Mouse (Mus musculus) WW6 (cell line): ENCODE data around the gene Ring1.
"Not testable (repeated sequence)": the region's sequence is repeated elsewhere in the genome, so short reads cannot be mapped to it uniquely, and the experiment has no call there.

Experiments
- DNase-seq: peaks from one replicate; pipeline ENCODE4 v3.0.0-alpha.2; 2013; ENCODE audit warnings: low read depth, low spot score

The Ring1 gene

GRCm38 (mm10) chr17:33994959-33995358, 29.5 kb downstream of the Ring1 start:
- no peak for DNase-seq

GRCm38 (mm10) chr17:33991788-33992664, 32.5 kb downstream of the Ring1 start:
- no peak for DNase-seq

DNA sequence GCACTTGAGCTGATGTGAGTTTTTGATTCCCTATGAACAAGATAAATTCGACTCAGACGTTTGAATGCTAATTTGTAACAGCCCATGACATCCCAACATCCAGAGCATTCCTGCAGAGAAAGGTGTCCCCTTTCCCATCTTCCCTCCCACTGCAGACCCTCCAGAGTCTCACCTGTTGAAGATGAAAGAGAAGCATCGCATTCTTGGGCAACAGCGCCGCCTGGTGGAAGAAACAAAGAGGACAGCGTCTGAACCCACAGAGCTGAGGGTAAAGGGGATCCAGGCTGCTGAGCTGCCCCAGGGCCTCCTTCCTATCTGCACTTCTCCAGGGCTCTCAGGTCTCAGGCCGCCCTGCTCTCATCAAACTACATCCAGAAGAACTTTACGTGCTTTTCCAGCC, 42.3 kb downstream of the Ring1 start:
- not testable (repeated sequence) for DNase-seq

- DNase-seq: peak; percentile 79
Observed at GRCm38 (mm10) chr17:33981192-33981909, 43.1 kb downstream of the Ring1 start.

DNA sequence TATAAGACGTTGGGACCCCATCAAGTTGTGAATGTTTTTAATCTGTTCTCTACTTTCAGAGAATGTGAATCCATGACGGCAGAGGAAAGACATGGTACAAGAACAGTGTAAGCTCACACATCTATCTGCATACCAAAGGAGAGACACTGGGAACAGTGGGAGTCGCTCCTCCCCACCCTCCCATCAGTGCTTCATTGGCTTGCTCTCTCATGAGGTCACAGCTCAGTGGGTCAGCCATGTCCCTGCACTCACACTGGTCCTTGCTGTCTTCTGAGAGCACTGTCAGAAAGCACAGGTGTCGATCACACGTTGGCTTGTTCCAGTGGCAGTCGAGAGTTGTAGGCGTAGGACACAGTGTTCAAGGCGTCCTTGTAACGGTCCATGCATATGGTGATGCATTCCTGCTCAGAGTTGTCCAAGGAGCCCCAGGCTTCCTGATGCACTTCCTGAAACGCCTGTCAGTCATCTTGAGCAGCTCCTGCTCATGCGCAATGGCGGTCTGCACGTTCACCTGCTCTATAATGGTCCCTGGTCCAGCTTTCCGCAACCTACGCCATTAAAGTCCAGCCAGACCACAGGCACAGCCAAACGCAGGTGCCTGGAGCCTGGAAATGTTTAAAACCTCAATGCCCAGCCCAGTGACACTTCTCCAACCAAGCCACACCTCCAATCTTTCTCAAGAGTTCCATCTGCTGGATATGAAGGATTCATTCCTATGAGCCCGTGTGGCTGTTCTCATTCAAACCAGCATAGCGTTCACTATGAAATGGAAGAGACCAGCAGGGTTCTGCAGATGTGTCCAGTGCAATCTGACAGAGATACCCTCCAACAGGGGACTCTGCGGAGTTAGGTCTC, 44.1 kb downstream of the Ring1 start:
- DNase-seq: no peak

DNA sequence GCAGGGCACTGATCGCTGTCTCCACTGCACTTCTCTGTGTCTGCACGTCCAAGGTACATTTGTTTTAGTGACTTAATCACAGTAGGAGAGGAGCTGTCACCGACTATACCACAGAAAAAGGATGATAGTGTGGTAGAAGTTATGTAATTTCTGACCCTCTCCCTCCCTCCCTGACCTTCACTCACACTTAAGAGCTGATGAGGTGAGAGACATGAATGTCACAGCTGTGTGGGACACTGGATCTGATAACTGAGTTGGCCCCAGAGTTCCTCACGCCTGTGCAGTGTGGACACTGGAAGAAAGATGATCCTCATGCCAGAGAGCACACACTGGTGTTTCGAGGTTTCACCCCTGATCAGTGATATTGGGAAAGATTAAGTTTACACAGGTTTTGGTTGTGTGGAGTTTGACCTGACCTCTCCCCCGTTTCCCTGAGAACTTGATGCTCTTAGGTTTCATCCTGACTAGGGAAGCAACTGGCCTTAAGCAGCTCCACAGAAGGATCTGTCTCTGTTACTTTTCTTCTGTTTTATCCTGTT, 44.9 kb downstream of the Ring1 start:
- no peak for DNase-seq

DNA sequence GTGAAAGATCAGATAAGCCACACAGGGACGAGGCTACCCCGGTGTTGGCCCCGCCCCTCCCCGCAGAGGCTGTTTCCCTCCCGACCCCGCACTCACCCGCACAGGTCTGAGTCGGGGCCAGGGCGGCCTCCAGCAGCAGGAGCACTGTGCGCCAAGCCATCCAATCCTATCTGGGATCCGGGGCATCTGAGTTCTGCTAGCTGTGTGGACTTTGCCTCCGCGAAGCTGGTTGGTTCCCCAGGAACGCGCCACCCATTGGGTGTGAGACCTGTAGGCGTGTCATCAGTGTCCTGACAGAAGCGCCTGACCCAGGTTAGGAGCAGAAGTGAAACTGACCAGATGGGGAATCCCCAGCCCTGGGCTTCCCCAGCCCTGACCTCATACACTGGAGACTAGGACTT, 45.8 kb downstream of the Ring1 start:
- DNase-seq: no peak

- no peak for DNase-seq
Observed at GRCm38 (mm10) chr17:33977861-33978557, 46.5 kb downstream of the Ring1 start.

DNA sequence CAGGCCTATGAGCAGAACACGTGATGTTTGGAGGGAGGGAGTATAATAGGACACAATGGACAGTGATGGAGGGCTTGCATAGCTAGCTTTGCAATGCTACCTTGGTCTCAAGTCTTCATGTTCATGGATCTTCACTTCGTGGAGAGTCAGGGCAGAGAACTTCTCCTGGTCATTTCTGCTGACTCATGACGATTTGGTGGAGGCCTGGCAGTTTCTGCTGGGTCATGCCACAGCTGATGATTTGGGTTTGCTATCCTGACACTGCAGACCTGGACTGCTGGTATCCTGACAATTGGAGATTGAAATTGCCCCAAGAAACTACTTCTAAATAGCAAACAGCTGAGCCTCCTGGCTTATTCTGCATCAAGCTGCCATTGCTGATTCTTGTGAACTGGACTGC, 50.9 kb downstream of the Ring1 start:
- DNase-seq: no peak

DNA sequence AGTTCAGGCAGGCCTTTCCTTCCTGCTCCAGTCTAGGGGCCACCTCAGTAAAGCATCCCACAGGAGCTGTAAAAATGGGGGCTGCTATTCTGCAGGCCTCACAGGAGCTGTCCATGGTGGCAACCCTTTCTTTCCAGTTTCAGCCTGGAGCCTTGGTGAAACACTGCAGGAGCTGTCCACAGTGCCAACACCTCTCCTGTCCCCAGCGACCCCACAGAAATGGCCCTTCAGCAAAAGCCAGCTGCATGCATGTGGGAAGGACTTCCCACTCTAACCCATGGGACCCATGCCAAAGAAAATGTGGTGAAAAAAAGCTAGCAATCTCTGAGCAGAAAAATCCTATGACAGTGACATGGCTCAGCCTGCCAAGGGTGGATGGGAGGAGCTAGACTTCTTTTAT, 51.8 kb downstream of the Ring1 start:
- DNase-seq: no peak
